Mouse (Mus musculus) neutrophil, adult 65 days (primary cell): ENCODE results near the gene Scgb1b3. TPM values are rescaled to one million over a fixed set of nuclear protein-coding genes. Genes with fewer than 3 reads are reported as not detected.

Experiments
- total RNA-seq: library from RNA; stranded (reverse); gene quantifications from 2 replicates; pipeline ENCODE4 v1.2.4, GENCODE M21; 2023

Gene Scgb1b3
- total RNA-seq = not detected in 2 replicates

GRCm38 (mm10) chr7:31375292-31375691 lies at the start of gene Scgb1b3:
TSS of gene Scgb1b3 (plus strand) at chr7:31375592.

GRCm38 (mm10) chr7:31362022-31362560 lies 13.3 kb upstream of the Scgb1b3 start, which contains the start of gene Scgb2b3:
TSS of gene Scgb2b3 (minus strand) at chr7:31362072.

Other genes with a start within 250 kb of the Scgb1b3 start
- 5.7 and 8.1 TPM in 2 replicates for gene Scn1b, start 248.6 kb upstream of the Scgb1b3 start, total RNA-seq
- 133 and 214 TPM in 2 replicates for gene Gramd1a, start 219.7 kb upstream of the Scgb1b3 start, total RNA-seq
- not detected in 2 replicates for gene Scgb2b2, start 85.1 kb upstream of the Scgb1b3 start, total RNA-seq
- gene Scgb1b2, start 83.8 kb upstream of the Scgb1b3 start, total RNA-seq = not detected in 2 replicates
- gene Scgb2b3, start 13.5 kb upstream of the Scgb1b3 start, total RNA-seq = not detected in 2 replicates